Mouse (Mus musculus): Measurements from ENCODE around the gene Marf1. TPM values are rescaled to one million over a fixed set of nuclear protein-coding genes. Genes with fewer than 3 reads are reported as not detected.

Marf1 gene
- polyA plus RNA-seq, 1 experiment, result 8.2 TPM

GRCm38 (mm10) chr16:14124709-14125108, 38.4 kb downstream of the Marf1 start:
- no peak for TF ChIP-seq TCF12 (IDR thresholded peaks at IDR 0.05; ENCODE audit: insufficient read depth, poor library complexity, severe bottlenecking)
- TF ChIP-seq E2F4 (IDR thresholded peaks at IDR 0.05; ENCODE audit: insufficient read depth), result no peak
- no peak for TF ChIP-seq SRF (IDR thresholded peaks at IDR 0.05; ENCODE audit: control insufficient read depth, insufficient read length, low read depth)
- TF ChIP-seq MYOG (IDR thresholded peaks at IDR 0.05; ENCODE audit: control insufficient read depth in 1 of 3, insufficient read depth in 1 of 3, insufficient read length in 2 of 3, low read depth in 2 of 3), result no peak
- TF ChIP-seq MAX (IDR thresholded peaks at IDR 0.05; ENCODE audit: low read depth), result no peak
- no peak for TF ChIP-seq POLR2AphosphoS2 (IDR thresholded peaks at IDR 0.05; ENCODE audit: insufficient read length, low read depth)
- TF ChIP-seq REST (IDR thresholded peaks at IDR 0.05; ENCODE audit: insufficient read depth, insufficient read length), result no peak
- no peak for TF ChIP-seq USF1 (IDR thresholded peaks at IDR 0.05; ENCODE audit: low read depth)
- TF ChIP-seq MYOD1 (IDR thresholded peaks at IDR 0.05; ENCODE audit: control insufficient read depth in 1 of 3, insufficient read length in 2 of 3, low read depth in 2 of 3), result no peak
- TF ChIP-seq POLR2A (IDR thresholded peaks at IDR 0.05; ENCODE audit: insufficient read length, low read depth), result no peak
- no peak for TF ChIP-seq CEBPB (IDR thresholded peaks at IDR 0.05; ENCODE audit: insufficient read depth, poor library complexity, severe bottlenecking)
- TF ChIP-seq TCF3 (IDR thresholded peaks at IDR 0.05; ENCODE audit: insufficient read length, low read depth), result no peak
- peaks cover 42% of the 10 kb centered on the region for H3K36me3 ChIP-seq (ENCODE audit: control insufficient read depth, insufficient read depth)

DNA sequence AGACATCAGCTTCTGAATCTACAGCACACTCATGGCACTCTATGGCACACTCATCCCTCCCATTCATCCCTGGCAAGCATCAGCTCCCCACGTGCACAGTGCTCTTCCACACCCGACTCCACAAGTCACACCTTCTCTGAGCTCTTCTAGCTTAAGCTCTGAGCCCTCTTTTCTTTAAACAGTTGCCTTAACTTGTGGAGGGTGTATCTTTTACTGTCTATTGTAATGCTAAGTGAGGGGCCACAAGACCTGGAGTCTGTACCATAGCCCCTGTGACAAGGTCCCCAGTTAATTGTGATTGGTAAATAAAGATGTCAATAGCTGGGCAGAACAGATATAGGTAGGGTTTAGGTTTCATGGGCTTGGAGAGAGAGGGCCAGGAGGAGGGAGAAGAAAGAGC, 39.2 kb downstream of the Marf1 start:
- H3ac ChIP-seq (ENCODE audit: control insufficient read depth, insufficient read length), result no peak overlapping the region
- H3K4me2 ChIP-seq (ENCODE audit: low read depth), result no peak overlapping the region
- no peaks in the 10 kb centered on the region for H3K27me3 ChIP-seq (ENCODE audit: control insufficient read depth, insufficient read depth, insufficient read length)
- H3K4me3 ChIP-seq, result no peak overlapping the region
- no peak for TF ChIP-seq MYOD1 (IDR thresholded peaks at IDR 0.05; ENCODE audit: control insufficient read depth in 1 of 3, insufficient read length in 2 of 3, low read depth in 2 of 3)
- TF ChIP-seq MAX (IDR thresholded peaks at IDR 0.05; ENCODE audit: low read depth), result no peak
- TF ChIP-seq POLR2AphosphoS2 (IDR thresholded peaks at IDR 0.05; ENCODE audit: insufficient read length, low read depth), result no peak
- no peak for TF ChIP-seq E2F4 (IDR thresholded peaks at IDR 0.05; ENCODE audit: insufficient read depth)
- TF ChIP-seq TCF12 (IDR thresholded peaks at IDR 0.05; ENCODE audit: insufficient read depth, poor library complexity, severe bottlenecking), result no peak
- TF ChIP-seq CEBPB (IDR thresholded peaks at IDR 0.05; ENCODE audit: insufficient read depth, poor library complexity, severe bottlenecking), result no peak
- TF ChIP-seq USF1 (IDR thresholded peaks at IDR 0.05; ENCODE audit: low read depth), result no peak
- no peak for TF ChIP-seq SRF (IDR thresholded peaks at IDR 0.05; ENCODE audit: control insufficient read depth, insufficient read length, low read depth)
- no peak for TF ChIP-seq REST (IDR thresholded peaks at IDR 0.05; ENCODE audit: insufficient read depth, insufficient read length)
- TF ChIP-seq POLR2A (IDR thresholded peaks at IDR 0.05; ENCODE audit: insufficient read length, low read depth), result no peak
- TF ChIP-seq MYOG (IDR thresholded peaks at IDR 0.05; ENCODE audit: control insufficient read depth in 1 of 3, insufficient read depth in 1 of 3, insufficient read length in 2 of 3, low read depth in 2 of 3), result no peak
- TF ChIP-seq TCF3 (IDR thresholded peaks at IDR 0.05; ENCODE audit: insufficient read length, low read depth), result no peak
- H3K36me3 ChIP-seq (ENCODE audit: control insufficient read depth, insufficient read depth), result peaks cover 38% of the 10 kb centered on the region
- no peaks in the 10 kb centered on the region for H3K79me2 ChIP-seq (ENCODE audit: control insufficient read depth, insufficient read depth)

More at GRCm38 (mm10) chr16:14124709-14125108, 38.4 kb downstream of the Marf1 start:
- Histone ChIP-seq H3K4me3 (no peak overlapping the region), H3ac (ENCODE audit: control insufficient read depth, insufficient read length) (no peak overlapping the region), H3K4me2 (ENCODE audit: low read depth) (no peak overlapping the region), H3K27me3 (ENCODE audit: control insufficient read depth, insufficient read depth, insufficient read length) (no peaks in the 10 kb centered on the region), H3K79me2 (ENCODE audit: control insufficient read depth, insufficient read depth) (no peaks in the 10 kb centered on the region)

- Histone ChIP-seq H3ac (ENCODE audit: control insufficient read depth, insufficient read length) (no peak overlapping the region), H3K4me3 (no peak overlapping the region), H3K27me3 (ENCODE audit: control insufficient read depth, insufficient read depth, insufficient read length) (no peaks in the 10 kb centered on the region), H3K36me3 (ENCODE audit: control insufficient read depth, insufficient read depth) (peaks cover 36% of the 10 kb centered on the region), H3K79me2 (ENCODE audit: control insufficient read depth, insufficient read depth) (no peaks in the 10 kb centered on the region), H3K4me2 (ENCODE audit: low read depth) (no peak overlapping the region)
- no peak for TF ChIP-seq POLR2AphosphoS2 (IDR thresholded peaks at IDR 0.05; ENCODE audit: insufficient read length, low read depth)
- no peak for TF ChIP-seq REST (IDR thresholded peaks at IDR 0.05; ENCODE audit: insufficient read depth, insufficient read length)
These were observed 40.6 kb downstream of the Marf1 start for GRCm38 (mm10) chr16:14122586-14122985.

- Histone ChIP-seq H3K4me2 (ENCODE audit: low read depth) (no peak overlapping the region), H3K27me3 (ENCODE audit: control insufficient read depth, insufficient read depth, insufficient read length) (no peaks in the 10 kb centered on the region), H3K79me2 (ENCODE audit: control insufficient read depth, insufficient read depth) (no peaks in the 10 kb centered on the region), H3K36me3 (ENCODE audit: control insufficient read depth, insufficient read depth) (peaks cover 31% of the 10 kb centered on the region), H3ac (ENCODE audit: control insufficient read depth, insufficient read length) (no peak overlapping the region), H3K4me3 (no peak overlapping the region)
- TF ChIP-seq CEBPB (IDR thresholded peaks at IDR 0.05; ENCODE audit: insufficient read depth, poor library complexity, severe bottlenecking) (no peak), REST (IDR thresholded peaks at IDR 0.05; ENCODE audit: insufficient read depth, insufficient read length) (no peak), MYOD1 (IDR thresholded peaks at IDR 0.05; ENCODE audit: control insufficient read depth in 1 of 3, insufficient read length in 2 of 3, low read depth in 2 of 3) (no peak), E2F4 (IDR thresholded peaks at IDR 0.05; ENCODE audit: insufficient read depth) (no peak), MAX (IDR thresholded peaks at IDR 0.05; ENCODE audit: low read depth) (no peak), POLR2AphosphoS2 (IDR thresholded peaks at IDR 0.05; ENCODE audit: insufficient read length, low read depth) (no peak), USF1 (IDR thresholded peaks at IDR 0.05; ENCODE audit: low read depth) (no peak), MYOG (IDR thresholded peaks at IDR 0.05; ENCODE audit: control insufficient read depth in 1 of 3, insufficient read depth in 1 of 3, insufficient read length in 2 of 3, low read depth in 2 of 3) (no peak)
These were observed 41.6 kb downstream of the Marf1 start for GRCm38 (mm10) chr16:14121563-14121962.

DNA sequence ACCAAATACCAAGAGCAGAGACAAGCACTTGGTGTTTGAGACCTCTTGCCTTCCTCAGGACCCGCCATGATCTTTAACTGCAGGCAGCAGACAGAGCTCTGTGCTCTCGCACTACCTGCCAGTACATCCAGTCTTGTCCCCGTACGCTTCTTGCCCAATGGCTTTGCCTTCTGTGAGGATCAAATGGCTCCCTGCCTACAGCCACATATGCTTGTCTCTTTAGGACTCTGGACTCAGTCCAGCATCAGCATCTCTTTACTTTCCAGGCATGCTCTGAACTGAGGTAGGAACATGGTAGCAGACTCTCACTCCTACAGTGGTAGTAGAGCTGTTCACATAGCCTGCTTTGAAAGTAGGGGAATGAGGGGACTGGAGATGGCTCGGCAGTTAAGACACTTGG, 42.2 kb downstream of the Marf1 start:
- H3ac ChIP-seq (ENCODE audit: control insufficient read depth, insufficient read length), result no peak overlapping the region
- no peak overlapping the region for H3K4me2 ChIP-seq (ENCODE audit: low read depth)
- H3K36me3 ChIP-seq (ENCODE audit: control insufficient read depth, insufficient read depth), result peaks cover 33% of the 10 kb centered on the region
- TF ChIP-seq USF1 (IDR thresholded peaks at IDR 0.05; ENCODE audit: low read depth) (no peak), TCF3 (IDR thresholded peaks at IDR 0.05; ENCODE audit: insufficient read length, low read depth) (no peak), MAX (IDR thresholded peaks at IDR 0.05; ENCODE audit: low read depth) (no peak), TCF12 (IDR thresholded peaks at IDR 0.05; ENCODE audit: insufficient read depth, poor library complexity, severe bottlenecking) (no peak), CEBPB (IDR thresholded peaks at IDR 0.05; ENCODE audit: insufficient read depth, poor library complexity, severe bottlenecking) (no peak), SRF (IDR thresholded peaks at IDR 0.05; ENCODE audit: control insufficient read depth, insufficient read length, low read depth) (no peak), POLR2A (IDR thresholded peaks at IDR 0.05; ENCODE audit: insufficient read length, low read depth) (no peak), MYOD1 (IDR thresholded peaks at IDR 0.05; ENCODE audit: control insufficient read depth in 1 of 3, insufficient read length in 2 of 3, low read depth in 2 of 3) (no peak), POLR2AphosphoS2 (IDR thresholded peaks at IDR 0.05; ENCODE audit: insufficient read length, low read depth) (no peak), MYOG (IDR thresholded peaks at IDR 0.05; ENCODE audit: control insufficient read depth in 1 of 3, insufficient read depth in 1 of 3, insufficient read length in 2 of 3, low read depth in 2 of 3) (no peak), REST (IDR thresholded peaks at IDR 0.05; ENCODE audit: insufficient read depth, insufficient read length) (no peak), E2F4 (IDR thresholded peaks at IDR 0.05; ENCODE audit: insufficient read depth) (no peak)
- H3K4me3 ChIP-seq, result no peak overlapping the region
- no peaks in the 10 kb centered on the region for H3K27me3 ChIP-seq (ENCODE audit: control insufficient read depth, insufficient read depth, insufficient read length)
- H3K79me2 ChIP-seq (ENCODE audit: control insufficient read depth, insufficient read depth), result no peaks in the 10 kb centered on the region

Measured in myocyte (in vitro differentiated cells).